Mouse (Mus musculus) inflammation-experienced regulatory T-cells, adult 16 weeks (primary cell): ENCODE results near the gene Gm2001. TPM values are rescaled to one million over a fixed set of nuclear protein-coding genes. Genes with fewer than 3 reads are reported as not detected.

Source experiments
- polyA plus RNA-seq: library from polyadenylated mRNA; unstranded; fragments of 100-300 nt; shearing (Covaris generic); gene quantifications from one replicate; pipeline ENCODE4 v1.2.1, GENCODE M21; 2017

Gene Gm2001
- polyA plus RNA-seq = not detected

GRCm38 (mm10) chr12:87842239-87842638 lies at the start of gene Gm2001:
TSS of gene Gm2001 (minus strand) at chr12:87842339.

GRCm38 (mm10) chr12:87873772-87874171 lies 31.6 kb upstream of the Gm2001 start, which contains the start of gene Gm2016:
TSS of gene Gm2016 (plus strand) at chr12:87874072.

GRCm38 (mm10) chr12:87816277-87816676 lies 25.9 kb downstream of the Gm2001 start, which contains the start of gene BB287469:
TSS of gene BB287469 (plus strand) at chr12:87816577.

GRCm38 (mm10) chr12:87795212-87795611 lies 46.9 kb downstream of the Gm2001 start, which contains the start of gene Gm21936:
TSS of gene Gm21936 (plus strand) at chr12:87795512.

Other genes with a start within 250 kb of the Gm2001 start
- not detected for gene Oog1, start 239.7 kb downstream of the Gm2001 start, polyA plus RNA-seq
- not detected for gene Gm4027, start 223.5 kb downstream of the Gm2001 start, polyA plus RNA-seq
- not detected for gene Gm16381, start 197.7 kb downstream of the Gm2001 start, polyA plus RNA-seq
- gene Gm21319, start 66.6 kb downstream of the Gm2001 start, polyA plus RNA-seq = not detected
- gene Gm21936, start 46.8 kb downstream of the Gm2001 start, polyA plus RNA-seq = not detected
- gene BB287469, start 25.8 kb downstream of the Gm2001 start, polyA plus RNA-seq = not detected
- not detected for gene Gm2016, start 31.7 kb upstream of the Gm2001 start, polyA plus RNA-seq
- gene Gm2022, start 53.0 kb upstream of the Gm2001 start, polyA plus RNA-seq = not detected
- not detected for gene Gm2035, start 77.5 kb upstream of the Gm2001 start, polyA plus RNA-seq
- not detected for gene Gm2042, start 111.7 kb upstream of the Gm2001 start, polyA plus RNA-seq
- gene Gm2075, start 169.5 kb upstream of the Gm2001 start, polyA plus RNA-seq = not detected
- not detected for gene Gm6803, start 176.4 kb upstream of the Gm2001 start, polyA plus RNA-seq
- not detected for gene Gm2056, start 184.7 kb upstream of the Gm2001 start, polyA plus RNA-seq
- not detected for gene Gm16368, start 241.4 kb upstream of the Gm2001 start, polyA plus RNA-seq